Mouse (Mus musculus): ENCODE data around the gene Cep290.
A peak's percentile ranks its signal among the peaks of the same experiment; 100 is the strongest.

Gene Cep290

GRCm38 (mm10) chr10:100598339-100598738 lies 111.0 kb downstream of the Cep290 start:
- no peak for DNase-seq

- DNase-seq = no peak
Observed at GRCm38 (mm10) chr10:100603511-100603910, 116.2 kb downstream of the Cep290 start.

- DNase-seq = peak; percentile 20 to 30
Observed at GRCm38 (mm10) chr10:100604254-100604653, 116.9 kb downstream of the Cep290 start.

GRCm38 (mm10) chr10:100617233-100617903 lies 130.0 kb downstream of the Cep290 start:
- peak; percentile 60 to 62 for DNase-seq

- DNase-seq = peak; percentile 29 to 42
Observed at GRCm38 (mm10) chr10:100619474-100619873, 132.1 kb downstream of the Cep290 start.

GRCm38 (mm10) chr10:100620040-100620439 lies 132.7 kb downstream of the Cep290 start:
- DNase-seq = no peak

GRCm38 (mm10) chr10:100622494-100622893 lies 135.1 kb downstream of the Cep290 start:
- no peak for DNase-seq
